Mouse (Mus musculus): ENCODE results near the gene Rgs17.

GRCm38 (mm10) chr10:5824779-5825178 lies 97.4 kb downstream of the Rgs17 start:
- TF ChIP-seq CTCF (IDR thresholded peaks at IDR 0.05; ENCODE audit: borderline replicate concordance, control insufficient read depth, extremely low read depth, insufficient read depth, low read length, poor library complexity) (no peak), POLR2A (IDR thresholded peaks at IDR 0.05; ENCODE audit: control insufficient read depth, extremely low read depth, insufficient read depth, low read length, poor library complexity) (no peak)
